Mouse (Mus musculus): ENCODE measurements around the gene Ifi27l2b. TPM values are rescaled to one million over a fixed set of nuclear protein-coding genes. Genes with fewer than 3 reads are reported as not detected.
A peak's percentile ranks its signal among the peaks of the same experiment; 100 is the strongest.

Ifi27l2b gene
- total RNA-seq, 4 experiments from 2014 or later: not detected

DNA sequence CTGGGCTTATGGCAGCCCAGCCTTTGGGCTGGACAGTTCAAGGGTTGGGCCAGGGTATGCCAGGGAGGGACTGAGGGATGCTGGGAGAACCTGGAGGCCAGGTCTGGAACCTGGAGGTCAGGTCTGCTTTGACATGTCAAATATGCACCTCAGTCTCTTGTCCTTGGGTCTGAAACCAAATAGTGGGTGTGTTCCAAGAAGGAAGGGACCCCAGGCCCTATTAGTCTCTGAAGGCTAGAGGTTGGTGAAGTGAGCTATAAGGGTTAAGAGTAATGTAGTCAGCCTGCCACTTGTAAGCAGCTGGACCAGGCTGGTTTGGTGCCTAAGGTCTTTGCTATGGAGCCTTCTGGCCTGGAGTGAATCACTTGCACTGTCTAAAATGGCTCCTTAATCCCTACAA, 22.2 kb downstream of the Ifi27l2b start:
- DNase-seq: no peak

DNA sequence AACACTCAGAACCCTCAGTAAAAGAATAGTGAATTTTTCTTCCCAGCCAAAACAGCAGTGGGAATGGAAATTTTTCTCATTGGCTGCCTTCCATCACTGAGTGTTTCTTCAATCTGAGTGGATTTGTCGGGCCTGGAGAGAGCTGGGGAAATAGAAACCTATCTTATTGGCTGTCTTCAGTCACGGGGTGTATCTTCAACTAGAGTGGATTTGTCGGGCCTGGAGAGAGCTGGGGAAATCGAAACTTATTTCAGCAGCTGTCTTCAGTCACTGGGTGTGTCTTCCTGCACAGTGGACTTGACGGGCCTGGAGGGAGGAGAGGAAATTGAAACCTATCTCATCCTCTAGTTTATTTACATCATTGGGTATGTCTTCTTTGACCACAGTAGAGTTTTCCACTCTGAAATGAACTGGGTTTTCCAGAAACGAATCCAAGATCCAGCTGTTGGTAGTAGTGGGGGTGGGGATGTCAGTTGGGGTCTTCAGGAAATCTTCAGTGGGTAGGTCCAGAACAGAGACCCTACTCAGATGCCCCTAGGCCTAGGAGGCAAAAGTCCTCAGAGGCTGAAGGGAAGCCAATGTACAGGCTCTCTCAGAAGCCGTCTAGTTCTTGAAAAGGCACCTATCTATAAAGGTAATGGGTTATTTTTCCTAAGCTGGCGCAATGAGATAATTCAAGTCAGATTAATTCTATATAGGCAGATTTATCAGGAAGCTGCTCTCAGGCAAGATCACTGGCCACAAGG, 22.9 kb downstream of the Ifi27l2b start, which contains the start of gene Ifi27:
Gene Ifi27, plus strand, starts transcription at position 226 of the 746 bp plus-strand sequence.
- peak; percentile 88 for DNase-seq

DNA sequence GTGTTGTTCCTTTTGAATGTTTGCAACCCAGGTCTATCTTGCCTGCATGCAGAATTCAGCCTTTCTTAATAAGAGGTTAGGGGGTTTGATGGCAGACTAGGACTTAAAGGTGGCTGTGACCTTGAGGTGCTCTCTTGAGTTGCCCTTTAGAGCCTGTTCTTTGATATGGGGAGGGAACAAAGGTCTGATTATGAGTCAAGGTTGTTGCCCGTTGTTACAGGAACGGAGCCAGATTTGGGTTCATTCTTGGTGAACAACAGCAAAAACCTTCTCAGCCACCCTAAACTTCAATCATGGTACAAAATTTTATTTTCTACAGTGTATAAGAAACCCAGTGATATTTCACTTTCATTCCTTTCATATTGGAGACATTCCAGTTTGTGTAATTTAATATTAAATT, 23.6 kb downstream of the Ifi27l2b start:
- DNase-seq: peak; percentile 64

DNA sequence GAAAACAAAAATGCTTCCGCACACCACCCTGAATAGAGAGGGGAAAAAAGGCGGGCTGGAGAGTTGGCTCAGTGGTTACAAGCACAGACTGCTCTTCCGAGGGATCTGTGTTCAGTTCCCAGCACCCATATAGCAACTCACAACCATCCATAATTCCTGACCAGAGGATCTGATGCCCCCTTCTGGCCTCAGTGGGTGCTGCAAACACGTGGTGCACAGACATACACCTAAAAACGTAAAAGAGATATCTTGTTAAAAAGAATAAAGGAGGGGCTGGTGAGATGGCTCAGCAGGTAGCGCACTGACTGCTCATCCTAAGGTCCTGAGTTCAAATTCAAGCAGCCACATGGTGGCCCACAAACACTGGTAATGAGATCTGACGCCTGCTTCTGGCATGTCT, 30.3 kb downstream of the Ifi27l2b start:
- no peak for DNase-seq

DNA sequence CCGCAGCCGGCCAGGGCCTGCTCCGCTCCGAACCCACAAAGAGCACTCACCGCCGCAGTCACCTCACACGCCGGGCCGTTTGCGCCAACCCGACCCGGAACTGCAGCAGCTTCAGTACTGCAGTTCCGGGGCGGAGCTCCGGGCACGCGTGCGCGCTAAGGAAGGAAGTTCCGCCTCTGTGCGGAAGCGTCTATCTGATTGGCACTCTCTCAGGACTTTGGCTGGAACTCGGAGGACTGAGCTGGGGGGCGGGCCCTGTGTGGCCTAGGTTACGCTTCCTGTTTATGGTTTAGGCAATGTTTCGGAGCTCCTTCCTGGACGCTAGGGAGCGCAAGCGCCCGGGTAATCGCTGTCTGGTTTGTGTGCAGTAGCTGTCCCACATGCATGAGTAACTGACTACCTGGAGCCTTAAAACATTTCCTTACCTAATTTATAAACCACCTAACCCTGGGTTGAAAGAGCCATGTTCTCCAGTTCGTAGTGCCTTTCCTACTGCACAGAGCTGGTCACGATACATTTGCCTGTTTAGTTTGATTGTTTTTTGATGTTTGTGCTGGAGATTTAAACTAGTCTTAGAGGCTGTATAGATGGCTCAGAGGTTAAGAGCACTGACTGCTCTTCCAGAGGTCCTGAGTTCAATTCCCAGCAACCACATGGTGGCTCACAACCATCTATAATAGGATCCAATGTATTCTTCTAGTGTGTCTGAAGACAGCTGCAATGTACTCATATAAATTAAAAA, 31.1 kb downstream of the Ifi27l2b start, which contains the start of gene Ddx24:
Gene Ddx24, minus strand, starts transcription at position 102 of the 742 bp plus-strand sequence.
- peak; percentile 99 for DNase-seq

DNA sequence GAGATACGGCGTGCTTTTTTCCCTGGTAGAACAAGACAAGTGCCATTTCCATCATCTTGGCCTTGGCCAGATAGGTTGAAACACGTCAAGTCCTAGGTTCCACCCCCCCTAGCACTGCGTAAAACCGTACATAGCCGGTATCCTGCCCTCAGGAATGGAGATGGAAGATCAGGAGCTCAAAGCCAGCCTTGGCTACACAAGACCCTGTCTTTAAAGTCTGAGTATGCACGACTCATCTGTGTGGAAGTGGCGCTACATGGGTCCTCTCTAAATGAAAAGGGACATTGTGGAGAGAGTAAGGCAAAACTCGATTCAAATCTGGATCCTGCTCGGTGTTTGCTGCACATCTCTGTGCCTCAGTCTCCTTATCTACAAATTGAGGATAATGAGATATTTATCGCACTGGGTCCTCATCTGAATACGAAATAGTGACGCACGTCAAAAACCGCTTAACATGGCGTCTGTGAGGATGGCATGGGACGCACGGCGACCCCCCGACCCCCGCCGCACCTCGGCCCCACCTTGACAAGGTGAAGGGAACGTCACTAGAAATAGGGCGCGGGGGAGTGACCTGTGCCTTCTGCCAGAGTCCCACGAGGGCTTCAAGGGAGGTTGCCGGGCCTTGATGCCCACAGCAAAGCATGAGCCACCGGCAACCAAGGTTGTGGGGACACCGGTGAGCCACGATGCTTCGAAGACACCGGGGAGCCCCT, 31.9 kb downstream of the Ifi27l2b start:
- DNase-seq: no peak

DNA sequence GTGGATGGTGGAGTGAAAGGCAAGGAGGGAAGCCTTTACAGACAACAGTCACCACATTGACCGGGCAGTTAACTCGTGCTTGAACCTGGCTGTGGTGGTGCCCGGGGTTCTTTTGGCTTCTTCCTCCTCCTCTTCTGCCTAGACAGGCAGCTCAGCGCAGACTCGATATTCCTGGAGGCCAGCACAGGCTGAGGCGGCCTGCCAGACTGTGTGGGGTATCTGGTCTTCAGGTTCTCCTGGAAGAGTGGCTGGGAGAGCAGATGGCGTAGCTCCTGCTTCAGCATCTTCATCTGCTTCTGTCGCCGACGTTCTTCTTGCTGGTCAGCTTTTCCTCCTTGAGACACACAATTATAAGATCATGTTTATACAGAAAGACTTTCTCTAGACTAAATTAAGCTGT, 48.9 kb downstream of the Ifi27l2b start:
- DNase-seq: no peak

DNA sequence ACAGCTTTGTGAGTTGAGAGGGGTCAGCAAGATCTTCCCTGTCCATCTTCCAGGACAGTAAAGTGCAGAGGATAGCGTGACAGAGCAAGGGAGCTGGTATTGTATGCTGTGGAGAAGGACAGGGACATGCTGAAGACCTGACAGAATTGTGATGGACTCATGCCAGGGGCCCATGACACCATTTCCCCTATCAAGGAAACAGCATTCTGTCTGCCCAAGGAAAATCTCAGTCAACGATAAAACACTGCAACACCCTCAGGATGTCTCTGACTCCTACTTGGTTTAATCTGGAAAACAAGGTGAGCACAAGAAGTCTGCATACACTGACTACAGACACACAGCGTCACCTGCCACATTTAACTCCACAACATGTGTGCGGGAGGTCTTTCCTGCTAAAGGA, 49.3 kb downstream of the Ifi27l2b start, which contains the start of gene 9330161L09Rik:
Gene 9330161L09Rik, minus strand, starts transcription at position 101 of the 400 bp plus-strand sequence.
- DNase-seq: no peak

DNA sequence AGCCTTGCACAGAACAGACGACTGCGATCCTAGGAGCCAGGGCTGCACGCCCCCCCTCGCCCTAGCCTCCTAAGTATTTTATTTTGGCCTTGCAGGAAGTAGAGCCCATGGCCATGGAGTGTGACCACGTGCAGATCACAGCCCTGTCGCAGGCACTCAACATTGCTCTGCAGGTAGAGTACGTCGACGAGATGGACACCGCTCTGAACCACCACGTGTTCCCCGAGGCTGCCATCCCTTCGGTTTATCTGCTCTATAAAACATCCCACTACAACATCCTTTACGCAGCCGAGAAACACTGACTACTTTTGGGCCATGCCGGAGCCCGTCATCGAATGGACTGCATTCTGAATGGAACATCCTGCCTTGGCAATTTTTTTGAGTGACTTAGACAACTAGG, 52.9 kb downstream of the Ifi27l2b start:
- no peak for DNase-seq

Other genes starting within 250 kb of the Ifi27l2b start
- gene Prima1, start 215.1 kb downstream of the Ifi27l2b start, total RNA-seq (2022): 1 to 10 TPM; 1.9 to 3.9 (median 2.5) TPM
- not detected for gene Fam181a, start 146.2 kb downstream of the Ifi27l2b start, total RNA-seq (2022)
- 1 to 10 TPM in 1 of 4 experiments, under 1 TPM in 3; 0.74 to 1.5 (median 0.83) TPM for gene Asb2, start 101.2 kb downstream of the Ifi27l2b start, total RNA-seq (2022)
- 1 to 10 TPM; 3.8 to 6.6 (median 4.5) TPM for gene Otub2, start 68.5 kb downstream of the Ifi27l2b start, total RNA-seq (2022)
- gene 9330161L09Rik, start 49.4 kb downstream of the Ifi27l2b start, total RNA-seq (2022): 1 to 10 TPM in 3 of 4 experiments, under 1 TPM in 1; 0.99 to 3.4 (median 2.1) TPM
- gene Ddx24, start 31.4 kb downstream of the Ifi27l2b start, total RNA-seq (2022): 100 to 1,000 TPM; 131 to 169 (median 147) TPM
- gene Ifi27, start 23.0 kb downstream of the Ifi27l2b start, total RNA-seq (2022): 1,000 to 10,000 TPM; 1,094 to 1,254 (median 1,159) TPM
- gene Ifi27l2a, start 13.5 kb downstream of the Ifi27l2b start, total RNA-seq (2022): 100 to 1,000 TPM; 264 to 566 (median 340) TPM
- 10 to 100 TPM in 1 of 4 experiments, 1 to 10 TPM in 3; 4.0 to 11.1 (median 7.3) TPM for gene Ppp4r4, start 75.1 kb upstream of the Ifi27l2b start, total RNA-seq (2022)
- under 1 TPM in 3 of 4 experiments, not detected in 1; 0.25 to 0.61 (median 0.27) TPM for gene Serpina10, start 174.2 kb upstream of the Ifi27l2b start, total RNA-seq (2022)
- 10 to 100 TPM in 1 of 4 experiments, 1 to 10 TPM in 1, under 1 TPM in 2; 0.56 to 12.4 (median 4.6) TPM for gene Serpina6, start 200.0 kb upstream of the Ifi27l2b start, total RNA-seq (2022)
- under 1 TPM in 1 of 4 experiments, not detected in 3; 0.30 TPM for gene Serpina16, start 218.9 kb upstream of the Ifi27l2b start, total RNA-seq (2022)
- gene Serpina1f, start 238.3 kb upstream of the Ifi27l2b start, total RNA-seq (2022): not detected